Mouse (Mus musculus) embryonic facial prominence, embryonic 14.5 days (tissue): ENCODE results near the gene Hivep2. TPM values are rescaled to one million over a fixed set of nuclear protein-coding genes. Genes with fewer than 3 reads are reported as not detected.

ENCODE experiments used
- ATAC-seq: fragments of 200-750 bp; cut with Nextera tagmentation; 2 replicates; pipeline ENCODE4 v1.8.0; 2017; ENCODE audit warnings: low read depth, moderate number of reproducible peaks, moderate TSS enrichment
- DNase-seq: peaks from one replicate; pipeline ENCODE4 v3.0.0-alpha.2; 2015; ENCODE audit warnings: low spot score
- H3K27ac ChIP-seq: fragments of 300-500 bp; sonication (generic); replicated peaks from 2 replicates; pipeline ENCODE4 v1.5.1; 2014; ENCODE audit warnings: low read depth, mild to moderate bottlenecking, low read length, moderate library complexity
- H3K27me3 ChIP-seq: fragments of 300-500 bp; sonication (generic); replicated peaks from 2 replicates; pipeline ENCODE4 v1.6.1; 2014; ENCODE audit warnings: low read length; ENCODE audit not compliant: control insufficient read depth, insufficient read depth
- H3K36me3 ChIP-seq: fragments of 300-500 bp; sonication (generic); 2 replicates; pipeline ENCODE4 v1.6.1; 2014; ENCODE audit warnings: low read length, mixed read lengths; ENCODE audit not compliant: control insufficient read depth, insufficient read depth
- H3K4me1 ChIP-seq: fragments of 300-500 bp; sonication (generic); 2 replicates; pipeline ENCODE4 v1.6.1; 2014; ENCODE audit warnings: antibody characterized with exemption, low read length; ENCODE audit not compliant: control insufficient read depth, insufficient read depth
- H3K4me2 ChIP-seq: fragments of 300-500 bp; sonication (generic); 2 replicates; pipeline ENCODE4 v1.6.1; 2014; ENCODE audit warnings: low read depth, mild to moderate bottlenecking, low read length, moderate library complexity, mixed read lengths
- H3K4me3 ChIP-seq: fragments of 300-500 bp; sonication (generic); 2 replicates; pipeline ENCODE4 v1.5.1; 2014; ENCODE audit warnings: low read depth, mild to moderate bottlenecking, low read length
- H3K9ac ChIP-seq: fragments of 300-500 bp; sonication (generic); 2 replicates; pipeline ENCODE4 v1.6.1; 2014; ENCODE audit warnings: low read depth, mild to moderate bottlenecking, low read length, moderate library complexity, mixed read lengths
- H3K9me3 ChIP-seq: fragments of 300-500 bp; sonication (generic); 2 replicates; pipeline ENCODE4 v1.6.1; 2016; ENCODE audit warnings: low read length; ENCODE audit not compliant: control insufficient read depth
- WGBS: fragments of 180-500 bp; shearing (Covaris S2); extraction: QIAGEN DNeasy Blood & Tissue Kit; methylation state at CpG from one replicate; pipeline ENCODE4 v1.1.7; 2014; 5-methylcytosine and 5-hydroxymethylcytosine counted together
- polyA plus RNA-seq: library from polyadenylated mRNA; unstranded; fragments of >200 nt; fragmentation: Nextera tagmentation; extraction: Ambion mirVana; gene quantifications from 2 replicates; pipeline ENCODE4 v1.2.1, GENCODE M21; 2014

Gene Hivep2
- polyA plus RNA-seq, 1 experiment from 2014 or later: 14.8 TPM

GRCm38 (mm10) chr10:14018672-14019071 is 52.8 kb downstream of the Hivep2 start:
- no peaks in the 10 kb centered on the region for H3K9me3 ChIP-seq
- H3K27me3 ChIP-seq: no peaks in the 10 kb centered on the region
- 33% methylated on average over 7 of the region's 7 CpGs for WGBS
- peak overlapping the region; percentile 5; the same call in 1 of the 2 replicates for H3K9ac ChIP-seq
- H3K4me3 ChIP-seq: no peak overlapping the region
- H3K36me3 ChIP-seq: no peaks in the 10 kb centered on the region
- ATAC-seq: no peak
- H3K4me1 ChIP-seq: peaks cover 6% of the 10 kb centered on the region
- no peak for DNase-seq
- H3K4me2 ChIP-seq: 0 out of 2 replicates have a peak overlapping the region, but pooled peaks have one; percentile 47
- H3K27ac ChIP-seq: no peak overlapping the region

- no peak overlapping the region for H3K4me2 ChIP-seq
- no peak overlapping the region for H3K4me3 ChIP-seq
- DNase-seq (no peak), ATAC-seq (no peak)
- no peaks in the 10 kb centered on the region for H3K36me3 ChIP-seq
- no peak overlapping the region for H3K9ac ChIP-seq
- no peaks in the 10 kb centered on the region for H3K27me3 ChIP-seq
- WGBS: 64% methylated on average over 3 of the region's 3 CpGs
- H3K9me3 ChIP-seq: no peaks in the 10 kb centered on the region
- H3K4me1 ChIP-seq: peaks cover 6% of the 10 kb centered on the region
- no peak overlapping the region for H3K27ac ChIP-seq
Observed at GRCm38 (mm10) chr10:14019198-14019597, 53.3 kb downstream of the Hivep2 start.

- ATAC-seq (no peak), DNase-seq (no peak)
- no peak overlapping the region for H3K4me3 ChIP-seq
- no peak overlapping the region for H3K4me2 ChIP-seq
- no peaks in the 10 kb centered on the region for H3K36me3 ChIP-seq
- no peak overlapping the region for H3K27ac ChIP-seq
- H3K9me3 ChIP-seq: no peaks in the 10 kb centered on the region
- no peak overlapping the region for H3K9ac ChIP-seq
- 72% methylated on average over 7 of the region's 7 CpGs for WGBS
- H3K27me3 ChIP-seq: no peaks in the 10 kb centered on the region
- peaks cover 6% of the 10 kb centered on the region for H3K4me1 ChIP-seq
Observed at GRCm38 (mm10) chr10:14020253-14020652, 54.4 kb downstream of the Hivep2 start.

- Histone ChIP-seq H3K9ac (no peak overlapping the region), H3K4me3 (no peak overlapping the region), H3K36me3 (no peaks in the 10 kb centered on the region), H3K9me3 (no peaks in the 10 kb centered on the region), H3K27me3 (no peaks in the 10 kb centered on the region), H3K27ac (no peak overlapping the region), H3K4me1 (no peaks in the 10 kb centered on the region), H3K4me2 (no peak overlapping the region)
- WGBS: 80% methylated on average over 7 of the region's 7 CpGs
- ATAC-seq (no peak), DNase-seq (no peak)
Observed at GRCm38 (mm10) chr10:14024971-14025370, 59.1 kb downstream of the Hivep2 start.

- ATAC-seq (no peak), DNase-seq (no peak)
- no peaks in the 10 kb centered on the region for H3K27me3 ChIP-seq
- no peaks in the 10 kb centered on the region for H3K36me3 ChIP-seq
- no peaks in the 10 kb centered on the region for H3K9me3 ChIP-seq
- H3K27ac ChIP-seq: no peak overlapping the region
- WGBS: 50% methylated on average over 1 of the region's 1 CpGs
- H3K4me2 ChIP-seq: no peak overlapping the region
- H3K4me3 ChIP-seq: no peak overlapping the region
- no peak overlapping the region for H3K9ac ChIP-seq
- no peaks in the 10 kb centered on the region for H3K4me1 ChIP-seq
Observed at GRCm38 (mm10) chr10:14027751-14028150, 61.9 kb downstream of the Hivep2 start.

- ATAC-seq: no peak
- DNase-seq: no peak
- H3K27ac ChIP-seq: no peak overlapping the region
Observed at GRCm38 (mm10) chr10:14028956-14029355, 63.1 kb downstream of the Hivep2 start.

GRCm38 (mm10) chr10:14030458-14031035 is 64.7 kb downstream of the Hivep2 start:
- 87% methylated on average over 14 of the region's 14 CpGs for WGBS
- H3K27ac ChIP-seq: no peak overlapping the region
- H3K4me3 ChIP-seq: no peak overlapping the region

More at GRCm38 (mm10) chr10:14028956-14029355, 63.1 kb downstream of the Hivep2 start:
- WGBS: 88% methylated on average over 7 of the region's 7 CpGs
- Histone ChIP-seq H3K4me1 (no peaks in the 10 kb centered on the region), H3K27me3 (no peaks in the 10 kb centered on the region), H3K9me3 (no peaks in the 10 kb centered on the region), H3K4me2 (no peak overlapping the region), H3K36me3 (no peaks in the 10 kb centered on the region), H3K9ac (no peak overlapping the region), H3K4me3 (no peak overlapping the region)

GRCm38 (mm10) chr10:14032532-14032931 is 66.7 kb downstream of the Hivep2 start:
- Histone ChIP-seq H3K4me3 (no peak overlapping the region), H3K9ac (no peak overlapping the region), H3K36me3 (no peaks in the 10 kb centered on the region), H3K9me3 (no peaks in the 10 kb centered on the region), H3K4me2 (no peak overlapping the region), H3K4me1 (no peaks in the 10 kb centered on the region), H3K27me3 (no peaks in the 10 kb centered on the region), H3K27ac (no peak overlapping the region)
- DNase-seq (no peak), ATAC-seq (no peak)
- WGBS: 100% methylated on average over 2 of the region's 2 CpGs

More at GRCm38 (mm10) chr10:14030458-14031035, 64.7 kb downstream of the Hivep2 start:
- DNase-seq (no peak), ATAC-seq (no peak)
- no peaks in the 10 kb centered on the region for H3K9me3 ChIP-seq
- no peaks in the 10 kb centered on the region for H3K36me3 ChIP-seq
- no peak overlapping the region for H3K4me2 ChIP-seq
- no peaks in the 10 kb centered on the region for H3K27me3 ChIP-seq
- H3K9ac ChIP-seq: no peak overlapping the region
- H3K4me1 ChIP-seq: no peaks in the 10 kb centered on the region

GRCm38 (mm10) chr10:14034046-14034445 is 68.2 kb downstream of the Hivep2 start:
- no peaks in the 10 kb centered on the region for H3K9me3 ChIP-seq
- H3K4me2 ChIP-seq: no peak overlapping the region
- ATAC-seq (no peak), DNase-seq (no peak)
- H3K4me1 ChIP-seq: no peaks in the 10 kb centered on the region
- H3K27ac ChIP-seq: no peak overlapping the region
- 87% methylated on average over 7 of the region's 7 CpGs for WGBS
- H3K36me3 ChIP-seq: no peaks in the 10 kb centered on the region
- H3K4me3 ChIP-seq: no peak overlapping the region
- no peak overlapping the region for H3K9ac ChIP-seq
- no peaks in the 10 kb centered on the region for H3K27me3 ChIP-seq
